Mouse (Mus musculus) liver, postnatal 0 days (tissue): ENCODE data around the gene Ttc28. TPM values are rescaled to one million over a fixed set of nuclear protein-coding genes. Genes with fewer than 3 reads are reported as not detected.
A peak's percentile ranks its signal among the peaks of the same experiment; 100 is the strongest.

Source experiments
- ATAC-seq: fragments of 200-750 bp; cut with Nextera tagmentation; 2 replicates; pipeline ENCODE4 v1.8.0; 2017; ENCODE audit warnings: mild to moderate bottlenecking, moderate library complexity
- DNase-seq: peaks from one replicate; pipeline ENCODE4 v3.0.0-alpha.2; 2016
- H3K27ac ChIP-seq: fragments of 300-500 bp; sonication (generic); 2 replicates; pipeline ENCODE4 v1.5.1; 2014; ENCODE audit warnings: antibody characterized with exemption, moderate library complexity, mild to moderate bottlenecking, low read depth
- H3K27me3 ChIP-seq: fragments of 300-500 bp; sonication (generic); 2 replicates; pipeline ENCODE4 v1.6.1; 2014; ENCODE audit warnings: low read length, control low read depth, mixed read lengths; ENCODE audit not compliant: insufficient read depth
- H3K36me3 ChIP-seq: fragments of 300-500 bp; sonication (generic); replicated peaks from 2 replicates; pipeline ENCODE4 v1.6.1; 2014; ENCODE audit warnings: mild to moderate bottlenecking, control low read depth, low read length, moderate library complexity, mixed read lengths; ENCODE audit not compliant: insufficient read depth
- H3K4me1 ChIP-seq: fragments of 300-500 bp; sonication (generic); 2 replicates; pipeline ENCODE4 v1.6.1; 2014; ENCODE audit warnings: antibody characterized with exemption, mild to moderate bottlenecking, control low read depth; ENCODE audit not compliant: insufficient read depth
- H3K4me2 ChIP-seq: fragments of 300-500 bp; sonication (generic); 2 replicates; pipeline ENCODE4 v1.6.1; 2014; ENCODE audit warnings: low read depth, mild to moderate bottlenecking, low read length, moderate library complexity, mixed read lengths
- H3K4me3 ChIP-seq: fragments of 300-500 bp; sonication (generic); 2 replicates; pipeline ENCODE4 v1.5.1; 2014; ENCODE audit warnings: low read depth, low read length
- H3K9ac ChIP-seq: fragments of 300-500 bp; sonication (generic); replicated peaks from 2 replicates; pipeline ENCODE4 v1.6.1; 2014; ENCODE audit warnings: mild to moderate bottlenecking, moderate library complexity
- H3K9me3 ChIP-seq: fragments of 300-500 bp; sonication (generic); 2 replicates; pipeline ENCODE4 v1.6.1; 2016; ENCODE audit warnings: mild to moderate bottlenecking, control low read depth, low read length, mixed read lengths
- CTCF ChIP-seq: sonication (generic); IDR thresholded peaks from 2 replicates; pipeline ENCODE4 v1.5.1; 2016; ENCODE audit warnings: antibody characterized with exemption, low read depth
- EP300 ChIP-seq: IDR thresholded peaks from 2 replicates; pipeline ENCODE4 v1.6.1; 2016; ENCODE audit warnings: antibody characterized with exemption, low read depth, mild to moderate bottlenecking
- WGBS: fragments of 180-500 bp; shearing (Covaris S2); extraction: QIAGEN DNeasy Blood & Tissue Kit; methylation state at CpG from one replicate; pipeline ENCODE4 v1.1.7; 2014; ENCODE audit not compliant: insufficient replicate concordance; 5-methylcytosine and 5-hydroxymethylcytosine counted together
- polyA plus RNA-seq: library from polyadenylated mRNA; unstranded; fragments of >200 nt; fragmentation: Nextera tagmentation; extraction: Ambion mirVana; gene quantifications from 2 replicates; pipeline ENCODE4 v1.2.1, GENCODE M21; 2015

Gene Ttc28
- polyA plus RNA-seq, 1 experiment from 2014 or later = 0.73 TPM

DNA sequence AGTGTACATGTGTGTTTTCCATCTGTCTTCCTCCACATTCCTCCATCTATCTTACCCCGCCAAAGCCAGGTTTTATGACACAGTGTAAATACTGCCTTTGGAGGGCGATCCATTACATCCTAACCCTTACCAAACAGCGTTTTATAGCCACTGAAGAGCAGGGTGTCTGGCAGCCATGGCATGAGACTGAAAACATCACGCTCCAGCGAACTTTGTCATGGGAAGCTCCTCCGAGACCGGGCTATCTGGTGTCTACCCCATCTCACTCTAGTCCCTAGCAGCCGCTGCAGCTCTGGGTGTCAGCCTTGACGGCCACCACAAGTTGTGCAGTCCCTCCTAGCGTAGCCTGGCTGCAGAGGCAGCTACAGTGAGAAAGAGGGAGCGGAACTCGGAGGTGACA, 295.8 kb downstream of the Ttc28 start:
- H3K9me3 ChIP-seq = no peaks in the 10 kb centered on the region
- DNase-seq (no peak), ATAC-seq (no peak)
- TF ChIP-seq EP300 (no peak), CTCF (no peak)
- no peak overlapping the region for H3K27ac ChIP-seq
- 70% methylated on average over 12 of the region's 12 CpGs for WGBS
- H3K4me2 ChIP-seq = no peak overlapping the region
- no peak overlapping the region for H3K9ac ChIP-seq
- H3K4me3 ChIP-seq = no peak overlapping the region
- no peaks in the 10 kb centered on the region for H3K4me1 ChIP-seq
- no peaks in the 10 kb centered on the region for H3K36me3 ChIP-seq
- H3K27me3 ChIP-seq = no peaks in the 10 kb centered on the region

DNA sequence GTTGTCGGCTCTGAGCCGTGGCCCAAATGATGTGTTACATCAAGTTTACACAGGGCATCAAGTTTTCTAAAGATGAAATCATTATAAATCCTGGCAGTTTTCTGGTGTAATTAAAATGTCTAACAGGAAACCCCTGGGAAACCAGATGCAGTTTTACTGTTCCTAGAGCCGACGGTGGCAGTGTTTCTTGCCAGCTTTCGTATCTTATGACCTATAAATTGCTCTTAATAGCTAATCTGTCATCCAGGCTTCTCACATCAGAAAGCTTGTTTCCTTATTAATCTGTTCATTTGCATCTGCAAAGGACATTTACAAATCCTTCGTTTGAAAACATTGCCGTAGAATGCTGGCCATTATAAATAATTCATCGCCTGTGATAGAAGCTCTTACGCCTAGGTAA, 296.2 kb downstream of the Ttc28 start:
- ATAC-seq (no peak), DNase-seq (no peak)
- no peak for TF ChIP-seq CTCF
- no peak for TF ChIP-seq EP300
- H3K4me1 ChIP-seq = no peaks in the 10 kb centered on the region
- WGBS = 86% methylated on average over 9 of the region's 9 CpGs
- no peaks in the 10 kb centered on the region for H3K9me3 ChIP-seq
- H3K27ac ChIP-seq = no peak overlapping the region
- H3K9ac ChIP-seq = no peak overlapping the region
- no peak overlapping the region for H3K4me3 ChIP-seq
- H3K36me3 ChIP-seq = no peaks in the 10 kb centered on the region
- H3K4me2 ChIP-seq = no peak overlapping the region
- no peaks in the 10 kb centered on the region for H3K27me3 ChIP-seq

- no peak overlapping the region for H3K27ac ChIP-seq
Observed at GRCm38 (mm10) chr5:111176441-111176840, 296.8 kb downstream of the Ttc28 start.

DNA sequence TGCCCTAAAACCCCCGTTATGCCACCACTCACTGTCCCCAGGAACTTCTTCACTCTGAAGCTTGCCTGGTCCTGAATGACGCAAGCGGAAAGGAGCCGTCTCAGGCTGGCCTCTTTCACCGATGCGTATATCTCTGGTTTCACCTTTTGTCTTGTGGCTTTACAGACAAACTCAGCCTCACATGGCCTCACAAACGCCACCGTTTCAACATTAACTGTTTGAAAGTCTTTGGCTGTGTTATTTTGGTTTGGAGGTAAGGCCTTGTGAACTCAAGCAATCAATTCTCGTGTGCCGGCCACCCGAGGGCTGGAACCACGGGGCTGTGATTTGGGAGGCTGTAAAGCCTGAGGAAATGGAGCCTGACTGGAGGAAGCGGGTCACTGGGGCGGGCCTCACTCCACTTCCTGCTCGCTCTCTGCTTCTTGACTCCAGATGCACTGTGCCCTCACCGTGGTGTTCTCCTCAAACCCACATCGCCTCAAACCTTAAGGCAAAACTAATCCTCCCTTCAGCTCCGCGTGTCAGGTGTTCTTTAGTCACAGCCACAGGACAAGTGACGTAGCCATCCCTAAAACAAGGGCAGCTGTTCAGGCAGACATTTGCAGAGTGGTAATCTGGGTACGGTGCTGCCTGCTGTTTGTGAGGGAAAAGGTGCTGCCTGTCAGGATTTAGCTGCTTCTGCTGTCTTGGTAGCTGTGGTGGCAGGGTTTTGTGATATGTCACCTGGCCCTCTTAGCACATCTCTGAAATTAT, 298.9 kb downstream of the Ttc28 start:
- Histone ChIP-seq H3K27ac (peak overlapping the region; percentile 35), H3K4me1 (no peaks in the 10 kb centered on the region), H3K4me3 (no peak overlapping the region), H3K27me3 (no peaks in the 10 kb centered on the region), H3K9ac (no peak overlapping the region), H3K4me2 (peak overlapping the region; percentile 33), H3K9me3 (no peaks in the 10 kb centered on the region), H3K36me3 (no peaks in the 10 kb centered on the region)
- DNase-seq (peak; percentile 62), ATAC-seq (peak; percentile 73)
- TF ChIP-seq EP300 (0 out of 2 replicates have a peak, but pooled peaks have one; percentile 2), CTCF (no peak)
- WGBS = 20% methylated on average over 21 of the region's 21 CpGs

More at GRCm38 (mm10) chr5:111176441-111176840, 296.8 kb downstream of the Ttc28 start:
- Histone ChIP-seq H3K27me3 (no peaks in the 10 kb centered on the region), H3K9me3 (no peaks in the 10 kb centered on the region), H3K4me1 (no peaks in the 10 kb centered on the region), H3K36me3 (no peaks in the 10 kb centered on the region), H3K9ac (no peak overlapping the region), H3K4me2 (no peak overlapping the region), H3K4me3 (no peak overlapping the region)
- DNase-seq (no peak), ATAC-seq (no peak)
- WGBS = 61% methylated on average over 13 of the region's 13 CpGs
- TF ChIP-seq EP300 (no peak), CTCF (no peak)

DNA sequence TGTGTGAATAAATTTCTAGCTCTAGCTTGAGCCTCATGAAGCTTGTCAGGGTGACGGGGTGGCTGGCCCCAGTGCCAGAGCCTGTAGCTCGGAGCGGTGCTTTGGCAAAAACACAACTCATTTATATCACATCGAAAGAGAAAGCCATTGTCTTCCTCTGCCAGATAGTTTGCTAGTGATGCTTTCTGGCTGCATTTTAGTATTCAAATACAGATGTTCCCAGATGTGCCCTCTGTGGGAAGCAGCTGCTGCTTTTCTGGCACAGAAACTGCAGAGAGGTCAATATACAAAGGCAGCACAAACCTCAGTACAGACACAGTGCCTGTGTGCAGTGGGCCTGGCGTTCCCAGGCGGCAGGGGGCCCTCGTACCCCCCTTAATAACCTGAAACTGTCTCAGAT, 300.0 kb downstream of the Ttc28 start:
- Histone ChIP-seq H3K27ac (no peak overlapping the region), H3K4me2 (no peak overlapping the region), H3K27me3 (no peaks in the 10 kb centered on the region), H3K4me1 (no peaks in the 10 kb centered on the region), H3K9me3 (no peaks in the 10 kb centered on the region), H3K9ac (no peak overlapping the region), H3K4me3 (no peak overlapping the region), H3K36me3 (no peaks in the 10 kb centered on the region)
- 81% methylated on average over 7 of the region's 7 CpGs for WGBS
- ATAC-seq (no peak), DNase-seq (no peak)
- TF ChIP-seq EP300 (no peak), CTCF (no peak)

DNA sequence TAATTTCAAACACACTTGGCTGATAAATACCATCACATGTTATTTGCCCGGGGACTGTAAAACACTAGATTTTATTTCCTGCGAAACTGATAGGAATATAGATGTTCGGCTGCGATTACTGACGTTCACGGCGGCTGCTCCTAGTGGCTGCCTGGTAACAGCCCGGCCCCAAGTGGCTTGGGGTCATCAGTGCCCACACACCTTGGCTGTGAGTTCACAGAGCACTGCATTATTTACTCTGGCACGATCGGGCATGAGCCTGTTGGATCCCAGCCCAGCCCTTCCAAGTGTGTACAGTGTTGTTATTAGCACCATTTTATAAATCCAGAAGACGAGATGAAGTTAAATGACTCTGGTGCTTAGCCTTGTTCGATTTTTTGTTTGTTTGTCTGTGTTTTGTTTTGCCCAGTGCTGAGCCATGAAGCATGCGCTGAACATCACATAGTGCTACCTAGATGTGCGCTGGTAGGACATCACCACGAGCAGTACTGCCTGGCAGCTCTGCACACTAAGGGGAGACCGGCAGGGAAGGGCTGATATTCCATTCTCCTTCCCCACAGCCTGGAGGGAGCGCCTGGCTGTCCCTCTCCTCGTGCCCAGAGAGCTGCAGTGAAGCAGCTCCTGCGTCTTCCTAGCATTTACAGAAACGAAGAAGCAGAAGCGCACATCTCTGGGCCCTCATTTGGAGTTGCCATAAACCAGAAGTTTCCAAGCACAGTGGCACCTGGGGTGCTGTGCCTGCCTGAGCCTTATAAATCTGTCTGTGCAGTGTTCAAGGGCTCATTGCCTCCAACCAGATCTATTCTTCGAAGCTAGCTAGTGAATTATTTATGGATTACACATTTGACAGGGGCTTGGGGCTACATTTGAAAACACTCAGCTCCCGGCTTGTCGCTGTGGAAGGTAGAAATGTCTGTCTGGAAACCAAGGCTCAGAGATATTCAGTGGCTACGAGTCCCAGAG, 300.8 kb downstream of the Ttc28 start:
- DNase-seq = peak; percentile 44
- H3K9me3 ChIP-seq = no peaks in the 10 kb centered on the region
- H3K27me3 ChIP-seq = no peaks in the 10 kb centered on the region
- no peak overlapping the region for H3K4me2 ChIP-seq
- no peak overlapping the region for H3K9ac ChIP-seq
- peak; percentile 59 for ATAC-seq
- no peak overlapping the region for H3K27ac ChIP-seq
- H3K4me1 ChIP-seq = no peaks in the 10 kb centered on the region
- TF ChIP-seq EP300 (no peak), CTCF (no peak)
- no peak overlapping the region for H3K4me3 ChIP-seq
- H3K36me3 ChIP-seq = no peaks in the 10 kb centered on the region
- WGBS = 74% methylated on average over 25 of the region's 25 CpGs
